Mouse (Mus musculus) left cerebral cortex, adult 9 months (tissue): ENCODE data around the gene Vmn2r116.
"Not testable (repeated sequence)": the region's sequence is repeated elsewhere in the genome, so short reads cannot be mapped to it uniquely, and the experiment has no call there.

Experiments used
- DNase-seq, 2 experiments: peaks; one replicate each; pipeline ENCODE4 v3.0.0; 2022; ENCODE audit warnings: low spot score in 2 of 2

Vmn2r116 gene

DNA sequence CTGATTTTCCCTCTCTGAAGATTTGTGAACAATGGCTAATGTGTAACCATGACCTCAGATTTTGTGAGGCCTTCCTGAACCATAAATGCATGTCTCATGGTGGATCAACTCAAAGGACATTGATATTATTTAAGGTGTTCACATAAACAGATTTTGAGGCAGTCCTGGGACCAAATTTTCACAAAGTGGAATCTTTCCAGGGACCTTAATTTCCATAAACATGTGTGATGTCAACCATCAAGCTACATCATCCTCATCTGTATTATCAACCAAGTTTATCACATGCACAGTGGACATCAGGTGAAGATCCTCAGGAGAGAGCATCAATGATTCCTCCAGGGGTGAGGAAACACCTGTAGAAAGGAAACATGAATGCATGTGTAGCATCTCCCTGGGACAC, at the start of gene Vmn2r116:
TSS of gene Vmn2r116 (plus strand) at position 301 of the 400 bp plus-strand sequence.
- DNase-seq, result not testable (repeated sequence)

DNA sequence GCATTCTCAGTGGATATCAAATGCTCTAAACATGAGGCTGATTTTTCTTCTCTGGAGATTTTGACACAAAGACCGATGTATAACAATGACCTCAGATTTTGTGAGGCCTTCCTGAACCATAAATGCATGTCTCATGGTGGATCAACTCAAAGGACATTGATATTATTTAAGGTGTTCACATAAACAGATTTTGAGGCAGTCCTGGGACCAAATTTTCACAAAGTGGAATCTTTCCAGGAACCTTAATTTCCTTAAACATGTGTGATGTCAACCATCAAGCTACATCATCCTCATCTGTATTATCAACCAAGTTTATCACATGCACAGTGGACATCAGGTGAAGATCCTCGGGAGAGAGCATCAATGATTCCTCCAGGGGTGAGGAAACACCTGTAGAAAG, 41.0 kb upstream of the Vmn2r116 start, which contains the start of gene Vmn2r115:
TSS of gene Vmn2r115 (plus strand) at position 301 of the 400 bp plus-strand sequence.
- not testable (repeated sequence) for DNase-seq

DNA sequence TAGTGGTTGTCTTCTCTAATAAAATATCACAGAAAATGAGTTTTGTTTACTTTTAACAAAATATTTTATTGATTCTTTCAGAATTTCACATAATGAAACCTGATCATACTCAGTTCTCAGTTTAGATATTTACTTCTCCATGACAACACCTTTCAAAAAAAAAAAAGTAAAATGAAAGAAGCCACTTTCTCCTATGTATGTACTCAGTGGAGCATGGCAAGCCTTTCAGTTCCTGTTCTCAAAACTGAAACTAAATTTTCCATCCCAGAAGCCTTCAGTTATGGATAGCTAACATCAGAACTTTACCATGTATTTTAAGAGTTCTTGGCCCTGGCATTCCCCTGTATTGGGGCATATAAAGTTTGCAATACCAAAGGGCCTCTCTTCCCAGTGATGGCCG, 32.8 kb upstream of the Vmn2r116 start:
- no peak for DNase-seq

DNA sequence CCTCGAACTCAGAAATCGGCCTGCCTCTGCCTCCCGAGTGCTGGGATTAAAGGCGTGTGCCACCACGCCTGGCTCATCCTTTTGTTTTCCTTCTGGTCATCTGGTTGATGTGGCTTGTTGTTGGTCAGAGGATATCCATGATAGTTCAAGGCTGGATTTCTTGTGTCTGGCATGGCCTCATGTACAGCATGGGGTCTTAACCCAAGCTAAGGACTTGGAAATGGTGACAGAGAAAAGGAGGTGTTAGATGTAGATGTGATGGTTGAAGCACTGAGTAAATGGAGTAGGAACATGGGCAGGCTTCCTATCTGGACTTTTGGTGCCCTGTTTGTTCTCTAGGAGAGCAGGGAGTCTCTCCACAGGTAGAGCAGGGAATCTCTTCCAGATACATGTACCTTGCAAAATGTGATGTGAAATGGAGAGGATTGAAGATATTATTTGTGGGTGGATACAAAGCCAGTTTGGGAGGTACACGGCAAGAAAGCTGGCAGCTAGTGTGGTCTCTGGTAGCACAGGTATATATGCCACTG, 48.8 kb downstream of the Vmn2r116 start:
- no peak for DNase-seq
